ENCODE assay signal across 8 mouse cellular contexts in the genomic region with DNA sequence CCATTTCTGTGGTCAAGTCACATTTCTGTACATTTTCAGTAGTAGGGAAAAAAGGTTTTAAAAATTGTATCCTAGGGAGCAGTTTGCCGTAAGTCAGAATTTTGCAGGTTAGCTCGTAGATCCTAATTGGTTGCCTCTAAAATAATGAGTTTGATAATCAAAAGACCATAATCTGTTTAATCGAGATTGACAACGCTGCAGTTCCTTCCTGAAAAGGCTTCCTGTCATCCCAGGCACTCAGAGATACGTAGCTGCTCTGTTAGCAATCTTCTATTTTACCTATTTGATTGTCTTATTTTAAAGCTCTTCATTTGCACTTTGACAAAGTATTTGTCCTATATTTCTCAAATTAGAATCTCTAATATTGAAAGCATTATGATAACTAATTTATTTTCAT.
DNase-seq lines count a peak whose midpoint lies in the region; ATAC-seq and TF ChIP-seq lines count a peak whose summit lies in the region.

No protein-coding gene starts in this region.

- 65% methylated on average over 5 of the region's 5 CpGs for WGBS in heart, embryonic 15.5 days
- whole genome bisulfite sequencing in hindbrain, embryonic 12.5 days: 70% methylated on average over 5 of the region's 5 CpGs
- WGBS in midbrain, embryonic 14.5 days: 44% methylated on average over 5 of the region's 5 CpGs

- H3K4me3 ChIP-seq in heart, embryonic 15.5 days: peak overlapping the region; percentile 88
- H3K4me3 ChIP-seq in hindbrain, embryonic 12.5 days: peak overlapping the region; percentile 71; the same call in 1 of the 2 replicates
- peak overlapping the region; percentile 59; the same call in 1 of the 2 replicates for H3K4me3 ChIP-seq in midbrain, embryonic 14.5 days (replicated peaks; ENCODE audit: low read depth, low read length)

- no peak overlapping the region for H3K27ac ChIP-seq in heart, embryonic 15.5 days
- H3K27ac ChIP-seq in hindbrain, embryonic 12.5 days: no peak overlapping the region
- H3K27ac ChIP-seq in midbrain, embryonic 14.5 days (replicated peaks; ENCODE audit: low read depth, low read length): no peak overlapping the region

- H3K9ac ChIP-seq in heart, embryonic 15.5 days: no peak overlapping the region
- 0 out of 2 replicates have a peak overlapping the region, but pooled peaks have one; percentile 18 for H3K9ac ChIP-seq in hindbrain, embryonic 12.5 days
- 0 out of 2 replicates have a peak overlapping the region, but pooled peaks have one; percentile 13 for H3K9ac ChIP-seq in midbrain, embryonic 14.5 days (replicated peaks; ENCODE audit: low read length)

- peak overlapping the region; percentile 96 for H3K4me2 ChIP-seq in heart, embryonic 15.5 days
- H3K4me2 ChIP-seq in hindbrain, embryonic 12.5 days (replicated peaks): peak overlapping the region; percentile 76
- H3K4me2 ChIP-seq in midbrain, embryonic 14.5 days (ENCODE audit: low read length): peak overlapping the region; percentile 82

- no peaks in the 10 kb centered on the region for H3K27me3 ChIP-seq in heart, embryonic 15.5 days
- H3K27me3 ChIP-seq in Patski: no peaks in the 10 kb centered on the region
- H3K27me3 ChIP-seq in hindbrain, embryonic 12.5 days: no peaks in the 10 kb centered on the region
- no peaks in the 10 kb centered on the region for H3K27me3 ChIP-seq in midbrain, embryonic 14.5 days (ENCODE audit: control insufficient read depth, insufficient read depth, low read length)

- H3K36me3 ChIP-seq in heart, embryonic 15.5 days: no peaks in the 10 kb centered on the region
- no peaks in the 10 kb centered on the region for H3K36me3 ChIP-seq in hindbrain, embryonic 12.5 days
- H3K36me3 ChIP-seq in midbrain, embryonic 14.5 days (ENCODE audit: control insufficient read depth, insufficient read depth, low read length): 0 out of 2 replicates have a peak, but pooled peaks cover 2% of the 10 kb centered on the region

- in situ Hi-C loops in Patski (cut with MboI; ENCODE audit: low pct_unique_long_range_greater_than_20kb): loop anchor here (5.0 to 10.0 kb wide), 3 partner anchors 181 to 1179 kb away; a partner anchor contains a TSS

- no peaks in the 10 kb centered on the region for H3K9me3 ChIP-seq in heart, embryonic 15.5 days (replicated peaks)
- no peaks in the 10 kb centered on the region for H3K9me3 ChIP-seq in hindbrain, embryonic 12.5 days (replicated peaks)
- H3K9me3 ChIP-seq in midbrain, embryonic 14.5 days (ENCODE audit: control insufficient read depth, low read length): no peaks in the 10 kb centered on the region

- DNase-seq in heart, adult 11 months: no peak
- no peak for DNase-seq in Patski (ENCODE audit: low read depth, low spot score)
- DNase-seq in midbrain, embryonic 14.5 days: no peak
- no peak for DNase-seq in spleen, postnatal 4 days (ENCODE audit: low spot score in 2 of 2)
- DNase-seq in cerebellum, postnatal 10 days: no peak
- no peak for DNase-seq in layer of hippocampus, postnatal 10 days (ENCODE audit: low spot score in 2 of 2)

- no peak for ATAC-seq in heart, embryonic 15.5 days (replicated peaks; ENCODE audit: insufficient number of reproducible peaks, insufficient read depth, low FRiP score, low read depth)
- no peak for ATAC-seq in Patski
- no peak for ATAC-seq in hindbrain, embryonic 12.5 days (ENCODE audit: low FRiP score)
- ATAC-seq in midbrain, embryonic 14.5 days (ENCODE audit: low FRiP score, low TSS enrichment): no peak

- TF ChIP-seq CTCF in Patski (IDR thresholded peaks at IDR 0.05): peak; percentile 2

- 0 out of 2 replicates have a peak, but pooled peaks cover 5% of the 10 kb centered on the region for H3K4me1 ChIP-seq in heart, embryonic 15.5 days (replicated peaks)
- peaks cover 4% of the 10 kb centered on the region; the same call in 1 of the 2 replicates for H3K4me1 ChIP-seq in hindbrain, embryonic 12.5 days
- H3K4me1 ChIP-seq in midbrain, embryonic 14.5 days (ENCODE audit: control insufficient read depth, insufficient read depth, low read length): peaks cover 8% of the 10 kb centered on the region; the same call in 1 of the 2 replicates

- CTCF ChIA-PET in Patski (lab: Charles Lee): interaction anchor here (0.7 to 1.5 kb wide), 6 partner anchors 12 to 265 kb away, joined by 3 to 4 read pairs (median 3); no protein-coding TSS in a partner anchor

- POLR2A ChIA-PET in Patski (lab: Charles Lee): interaction anchor here (0.8 kb wide), 1 partner anchor 233 kb away, joined by 3 read pairs; no protein-coding TSS in a partner anchor
